Mouse (Mus musculus) E14TG2a.4 (cell line): ENCODE results near the gene Ablim1.

Source experiments
- CTCF ChIP-seq: conservative IDR thresholded peaks from 2 replicates; pipeline ENCODE4 v1.5.1; 2014; ENCODE audit warnings: low read length
- POU5F1 ChIP-seq: IDR thresholded peaks from 2 replicates; pipeline ENCODE4 v1.6.1; 2014; ENCODE audit warnings: low read length, borderline replicate concordance

- TF ChIP-seq CTCF, result no peak
- no peak for TF ChIP-seq POU5F1
Observed at GRCm38 (mm10) chr19:57113975-57114374, 200.7 kb downstream of the Ablim1 start.
